Mouse (Mus musculus) ES-Bruce4 (cell line): Measurements from ENCODE around the gene Scnn1a.

Experiments
- CTCF ChIP-seq: IDR thresholded peaks from one replicate; pipeline ENCODE4 v1.8.1; 2011; ENCODE audit warnings: low read depth, low read length
- EP300 ChIP-seq: IDR thresholded peaks from 2 replicates; pipeline ENCODE4 v1.6.1; 2011; ENCODE audit warnings: low read depth, low read length; ENCODE audit not compliant: insufficient read depth

- TF ChIP-seq CTCF (no peak), EP300 (no peak)
Measured at GRCm38 (mm10) chr6:125357334-125357733, 36.9 kb downstream of the Scnn1a start.
